ENCODE assay signal across 10 mouse cellular contexts in genomic region chr19:21913748-21914611, GRCm38 (mm10).
DNase-seq lines count a peak whose midpoint lies in the region.
"Had no signal": no experiment of that assay in that cellular context is flagged by ENCODE, and none has a peak within 500 bp of the region (broad histone marks: within the 10 kb centered on the region; RNA-seq: fewer than 3 reads in every experiment).

No protein-coding gene starts in this region.

- H3K36me3 ChIP-seq in macrophage (ENCODE audit: inconsistent target), result no peaks in the 10 kb centered on the region
- H3K36me3 ChIP-seq: G1E had no signal

- intact Hi-C loops in heart, postnatal 10 days (cut with DNase I), result loop anchor here (2.0 kb wide), 1 partner anchor 29 kb away; no protein-coding TSS in a partner anchor

- peaks cover 15% of the 10 kb centered on the region; the same call in 1 of the 2 replicates for H3K4me1 ChIP-seq in brown adipose tissue, adult 24 weeks (ENCODE audit: control insufficient read depth, insufficient read depth, insufficient read length, low read length)

- WGBS in macrophage (ENCODE audit: missing documents), result 38% methylated on average over 8 of the region's 9 CpGs

- H3K27ac ChIP-seq in brown adipose tissue, adult 24 weeks (replicated peaks; ENCODE audit: low read depth, low read length), result peak overlapping the region; percentile 93
- H3K27ac ChIP-seq in macrophage, result peak overlapping the region; percentile 94

- no peaks in the 10 kb centered on the region for H3K79me2 ChIP-seq in macrophage (ENCODE audit: inconsistent target)

- H3K4me3 ChIP-seq in brown adipose tissue, adult 24 weeks (ENCODE audit: insufficient read depth, low read depth, low read length), result no peak overlapping the region
- H3K4me3 ChIP-seq in macrophage (ENCODE audit: inconsistent target), result no peak overlapping the region
- H3K4me3 ChIP-seq: erythroblast, embryonic 14.5 days had no signal

- DNase-seq in kidney, adult 8-10 months, result peak; percentile 19 to 28
- no peak for DNase-seq in kidney, postnatal 4 days
- peak; percentile 35 to 38 for DNase-seq in heart, postnatal 10 days
- DNase-seq in B cell, adult 2 months, result no peak
- no peak for DNase-seq in right cerebral cortex, postnatal 10 days (ENCODE audit: low spot score in 2 of 2)
- DNase-seq in gastrocnemius, postnatal 10 days, result no peak

Comparison
In these comparisons a context has a peak if more than half of its experiments do, and no peak if none do; other contexts are left out.
1. DNase-seq: peak in kidney, adult 8-10 months (2 of 2) and heart, postnatal 10 days (2 of 2); none in kidney, postnatal 4 days (0 of 2), B cell, adult 2 months (0 of 2), right cerebral cortex, postnatal 10 days (0 of 2) and gastrocnemius, postnatal 10 days (single experiment).